Mouse (Mus musculus) midbrain, embryonic 11.5 days (tissue): Measurements from ENCODE around the gene Slc16a10. TPM values are rescaled to one million over a fixed set of nuclear protein-coding genes. Genes with fewer than 3 reads are reported as not detected.

Experiments used
- ATAC-seq: fragments of 200-750 bp; cut with Nextera tagmentation; 2 replicates; pipeline ENCODE4 v1.8.0; 2017; ENCODE audit warnings: moderate TSS enrichment, moderate library complexity; ENCODE audit not compliant: low FRiP score
- DNase-seq: peaks from one replicate; pipeline ENCODE4 v3.0.0; 2015; ENCODE audit warnings: low spot score; ENCODE audit errors: missing footprints
- H3K27ac ChIP-seq: fragments of 300-500 bp; sonication (generic); 2 replicates; pipeline ENCODE4 v1.5.1; 2014; ENCODE audit warnings: low read depth, low read length
- H3K27me3 ChIP-seq: fragments of 300-500 bp; sonication (generic); 2 replicates; pipeline ENCODE4 v1.6.1; 2014; ENCODE audit warnings: mild to moderate bottlenecking, low read length, moderate library complexity, mixed read lengths; ENCODE audit not compliant: control insufficient read depth, insufficient read depth
- H3K36me3 ChIP-seq: fragments of 300-500 bp; sonication (generic); 2 replicates; pipeline ENCODE4 v1.6.1; 2014; ENCODE audit warnings: mild to moderate bottlenecking, low read length, moderate library complexity, mixed read lengths; ENCODE audit not compliant: control insufficient read depth, insufficient read depth
- H3K4me1 ChIP-seq: fragments of 300-500 bp; sonication (generic); 2 replicates; pipeline ENCODE4 v1.6.1; 2014; ENCODE audit warnings: low read length; ENCODE audit not compliant: control insufficient read depth, insufficient read depth
- H3K4me2 ChIP-seq: fragments of 300-500 bp; sonication (generic); 2 replicates; pipeline ENCODE4 v1.6.1; 2014; ENCODE audit warnings: mild to moderate bottlenecking, moderate library complexity
- H3K4me3 ChIP-seq: fragments of 300-500 bp; sonication (generic); 2 replicates; pipeline ENCODE4 v1.5.1; 2014; ENCODE audit warnings: low read depth, low read length
- H3K9ac ChIP-seq: fragments of 300-500 bp; sonication (generic); 2 replicates; pipeline ENCODE4 v1.6.1; 2014; ENCODE audit warnings: low read length
- H3K9me3 ChIP-seq: fragments of 300-500 bp; sonication (generic); 2 replicates; pipeline ENCODE4 v1.6.1; 2016; ENCODE audit warnings: low read length; ENCODE audit not compliant: control insufficient read depth
- whole genome bisulfite sequencing: fragments of 180-500 bp; shearing (Covaris S2); extraction: QIAGEN DNeasy Blood & Tissue Kit; methylation state at CpG from one replicate; pipeline ENCODE4 v1.1.7; 2014; 5-methylcytosine and 5-hydroxymethylcytosine counted together
- polyA plus RNA-seq: library from polyadenylated mRNA; unstranded; fragments of >200 nt; fragmentation: Nextera tagmentation; extraction: Ambion mirVana; gene quantifications from 2 replicates; pipeline ENCODE4 v1.2.1, GENCODE M21; 2014

Slc16a10 gene
- 3.5 and 4.6 TPM in 2 replicates for polyA plus RNA-seq

DNA sequence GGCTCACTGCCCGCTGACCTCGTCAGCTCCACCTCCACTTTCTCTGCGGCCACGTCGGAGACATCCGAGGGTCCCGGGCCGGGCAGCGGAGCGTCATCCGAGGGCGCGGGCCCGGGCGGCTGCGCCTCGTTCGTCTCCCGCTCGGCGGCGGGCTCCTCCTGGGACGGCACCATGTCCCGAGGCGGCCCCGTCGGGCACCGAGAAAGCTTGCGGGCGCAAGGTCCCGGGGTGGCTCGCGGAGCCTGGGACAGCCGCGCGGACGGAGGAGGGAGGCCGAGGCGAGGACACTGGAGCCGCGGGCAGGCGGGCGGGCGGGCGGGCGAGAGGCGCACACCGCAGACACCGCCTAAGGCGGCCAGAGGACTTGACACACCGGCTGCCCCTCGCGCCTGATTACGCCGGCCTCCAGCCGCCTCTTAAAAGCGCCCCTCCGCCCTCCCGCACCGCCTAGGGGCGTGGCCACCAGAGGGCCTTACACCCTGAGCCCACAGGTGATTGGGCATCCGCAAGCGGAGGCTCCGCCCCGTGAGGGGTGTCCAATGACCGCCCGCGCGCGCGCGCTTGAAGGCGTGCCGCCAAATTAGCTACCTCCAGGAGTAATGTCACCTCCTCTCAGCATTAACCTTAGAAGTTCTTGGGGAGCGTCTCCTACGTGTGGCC is at the start of gene Slc16a10:
TSS of gene Slc16a10 (minus strand) at position 395 of the 660 bp plus-strand sequence.
- Histone ChIP-seq H3K4me2 (peak within 1 kb of the TSS; percentile 86), H3K9me3 (no peaks in the 10 kb centered on the region), H3K9ac (peak within 1 kb of the TSS; percentile 69), H3K27me3 (no peaks in the 10 kb centered on the region; the same call in 1 of the 2 replicates), H3K4me3 (peak within 1 kb of the TSS; percentile 51), H3K36me3 (no peaks in the 10 kb centered on the region), H3K4me1 (peaks cover 3% of the 10 kb centered on the region; the same call in 1 of the 2 replicates), H3K27ac (no peak within 1 kb of the TSS)
- WGBS, result under 1% methylated on average over 73 of the region's 76 CpGs
- DNase-seq, result peak; percentile 98
- peak; percentile 100 for ATAC-seq

DNA sequence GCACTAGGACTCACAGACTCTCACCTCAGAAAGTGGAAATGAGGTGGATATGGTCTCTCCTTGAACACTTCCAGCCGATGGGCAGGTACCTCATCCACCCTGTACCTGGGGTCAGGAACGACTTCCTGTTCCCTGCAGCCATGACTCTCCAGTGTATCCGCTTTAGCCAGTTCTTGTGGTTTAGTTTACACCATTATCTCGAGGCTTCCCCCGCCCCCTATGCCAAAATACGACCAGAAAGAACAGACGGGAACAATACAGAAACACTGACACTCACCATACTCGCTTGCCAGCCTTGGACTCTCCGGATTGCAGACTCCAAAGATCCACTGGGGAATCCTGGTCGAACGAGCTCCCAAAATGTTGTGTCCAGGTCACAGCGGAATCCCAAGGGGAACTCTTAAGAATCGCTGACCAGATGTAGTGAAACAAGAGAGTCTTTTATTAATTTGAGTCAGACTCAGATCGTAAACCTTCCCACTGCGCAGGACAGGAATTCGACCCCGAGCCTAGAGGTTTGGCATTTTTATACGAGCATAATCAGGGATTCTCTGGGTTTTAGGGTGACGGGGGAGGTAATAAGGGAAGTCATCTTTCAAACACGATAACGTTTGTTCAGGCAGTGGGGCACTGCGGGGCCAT is 49.4 kb upstream of the Slc16a10 start:
- no peak overlapping the region for H3K4me2 ChIP-seq
- 68% methylated on average over 22 of the region's 22 CpGs for WGBS
- no peaks in the 10 kb centered on the region for H3K4me1 ChIP-seq
- H3K36me3 ChIP-seq, result no peaks in the 10 kb centered on the region
- H3K27me3 ChIP-seq, result no peaks in the 10 kb centered on the region
- ATAC-seq, result no peak
- no peak overlapping the region for H3K9ac ChIP-seq
- H3K4me3 ChIP-seq, result no peak overlapping the region
- no peak overlapping the region for H3K27ac ChIP-seq
- H3K9me3 ChIP-seq, result no peaks in the 10 kb centered on the region
- no peak for DNase-seq

DNA sequence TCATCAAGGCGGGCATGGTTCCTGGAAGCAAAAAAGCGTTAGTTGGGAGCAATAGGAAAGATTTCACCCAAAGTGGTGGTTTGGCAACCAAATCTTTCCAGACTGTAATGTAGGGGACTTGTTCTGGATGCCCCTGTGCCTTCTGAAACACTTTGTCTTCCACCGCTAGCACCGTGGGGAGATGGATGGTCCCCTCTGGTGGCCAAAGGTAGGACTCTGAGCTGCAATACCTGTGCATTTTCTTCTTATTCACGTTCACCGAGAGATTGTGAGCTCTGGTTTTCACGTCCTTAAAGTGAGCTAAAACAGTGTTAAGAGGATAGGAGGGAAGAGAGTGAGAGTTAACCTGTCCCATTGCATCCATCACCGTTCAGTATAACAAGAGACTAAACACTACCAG is 48.8 kb upstream of the Slc16a10 start:
- no peak overlapping the region for H3K27ac ChIP-seq
- WGBS, result 90% methylated on average over 8 of the region's 8 CpGs
- DNase-seq, result no peak
- no peaks in the 10 kb centered on the region for H3K9me3 ChIP-seq
- H3K4me1 ChIP-seq, result no peaks in the 10 kb centered on the region
- H3K4me2 ChIP-seq, result no peak overlapping the region
- no peak overlapping the region for H3K9ac ChIP-seq
- H3K36me3 ChIP-seq, result no peaks in the 10 kb centered on the region
- H3K27me3 ChIP-seq, result no peaks in the 10 kb centered on the region
- H3K4me3 ChIP-seq, result no peak overlapping the region
- ATAC-seq, result no peak

DNA sequence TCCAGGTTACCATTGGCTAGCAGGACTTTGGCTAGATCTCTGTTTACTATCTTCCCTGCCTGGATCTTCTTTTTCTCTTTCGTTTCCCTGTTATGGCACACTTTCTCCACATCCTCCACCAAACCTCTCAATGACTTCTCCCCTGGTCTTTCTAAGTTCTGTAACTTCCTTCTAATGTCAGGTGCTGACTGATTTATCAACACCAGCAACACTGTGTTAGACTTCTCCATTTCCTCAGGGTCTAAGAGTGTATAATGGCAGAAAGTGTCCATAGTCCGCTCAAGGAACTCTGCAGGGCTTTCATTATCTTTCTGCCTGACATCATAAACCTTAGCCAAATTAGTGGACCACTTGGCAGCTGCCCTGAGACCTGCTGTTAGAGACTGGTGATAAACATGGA is 47.6 kb upstream of the Slc16a10 start:
- Histone ChIP-seq H3K27me3 (no peaks in the 10 kb centered on the region), H3K27ac (no peak overlapping the region), H3K9me3 (no peaks in the 10 kb centered on the region), H3K36me3 (no peaks in the 10 kb centered on the region), H3K9ac (no peak overlapping the region), H3K4me3 (no peak overlapping the region), H3K4me2 (no peak overlapping the region), H3K4me1 (no peaks in the 10 kb centered on the region)
- DNase-seq, result no peak
- WGBS, result 94% methylated on average over 2 of the region's 2 CpGs
- ATAC-seq, result no peak

DNA sequence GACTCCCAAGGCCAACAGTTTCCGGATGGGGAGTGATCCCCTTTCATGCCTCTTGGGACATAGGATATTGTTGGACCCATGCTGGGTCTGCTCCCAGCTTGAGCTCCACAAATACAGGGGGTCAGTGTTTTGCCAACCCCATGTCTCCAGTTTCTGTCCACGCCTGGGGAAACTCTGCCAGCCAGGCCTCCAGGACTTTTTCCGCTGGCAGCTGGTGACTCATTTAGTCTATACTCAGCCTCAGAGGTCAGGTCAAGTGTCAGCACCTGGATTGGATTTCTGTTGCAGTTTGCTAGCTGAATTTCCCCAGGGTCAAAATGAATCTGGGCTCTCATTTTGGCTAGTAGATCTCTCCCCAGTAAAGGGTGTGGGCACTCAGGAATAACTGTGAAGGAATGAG is 46.8 kb upstream of the Slc16a10 start:
- no peaks in the 10 kb centered on the region for H3K4me1 ChIP-seq
- ATAC-seq (no peak), DNase-seq (no peak)
- H3K27me3 ChIP-seq, result no peaks in the 10 kb centered on the region
- no peak overlapping the region for H3K9ac ChIP-seq
- no peak overlapping the region for H3K4me3 ChIP-seq
- H3K9me3 ChIP-seq, result no peaks in the 10 kb centered on the region
- H3K36me3 ChIP-seq, result no peaks in the 10 kb centered on the region
- WGBS, result 68% methylated on average over 3 of the region's 3 CpGs
- no peak overlapping the region for H3K27ac ChIP-seq
- H3K4me2 ChIP-seq, result no peak overlapping the region

DNA sequence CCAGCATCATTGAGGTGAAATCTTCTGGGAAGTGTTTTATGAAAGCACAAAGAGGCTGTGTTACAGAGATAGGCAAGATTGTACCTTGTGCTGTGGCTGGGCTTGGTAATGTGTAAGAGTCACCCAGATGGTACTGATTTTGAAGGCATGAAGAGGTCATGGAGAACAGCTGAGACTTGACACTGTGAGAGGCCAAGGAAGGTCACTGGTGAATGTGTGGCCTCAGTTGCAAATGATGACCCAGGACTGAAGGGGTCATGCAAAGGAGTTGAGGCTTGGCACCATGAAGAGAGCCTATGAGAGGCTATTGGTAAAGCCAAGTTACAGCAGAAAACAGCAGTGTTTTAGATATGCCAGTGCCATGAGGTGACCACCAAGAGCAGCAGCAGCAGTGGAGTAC is 43.9 kb upstream of the Slc16a10 start:
- ATAC-seq, result no peak
- Histone ChIP-seq H3K9ac (no peak overlapping the region), H3K36me3 (no peaks in the 10 kb centered on the region), H3K4me3 (no peak overlapping the region), H3K9me3 (no peaks in the 10 kb centered on the region), H3K27me3 (no peaks in the 10 kb centered on the region), H3K4me2 (no peak overlapping the region), H3K27ac (no peak overlapping the region), H3K4me1 (no peaks in the 10 kb centered on the region)
- no peak for DNase-seq

DNA sequence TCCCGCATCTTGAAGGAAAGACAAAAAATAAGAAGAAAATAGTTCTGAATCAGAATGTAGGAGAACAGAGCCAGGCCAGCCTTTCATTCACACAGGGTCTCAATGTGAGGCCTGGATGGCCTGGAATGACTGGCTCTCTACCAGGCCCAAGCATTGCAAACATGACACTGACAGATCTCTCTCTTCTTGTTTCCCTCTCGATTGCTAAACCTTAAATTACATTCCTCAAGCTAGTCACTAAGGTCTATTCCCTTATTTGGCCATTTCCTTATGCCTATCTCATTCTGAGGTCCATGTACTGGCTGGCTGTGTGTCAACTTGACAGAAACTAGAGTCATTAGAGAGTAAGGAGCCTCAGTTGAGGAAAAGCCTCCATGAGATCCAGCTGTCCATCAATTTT is 38.0 kb upstream of the Slc16a10 start:
- DNase-seq (no peak), ATAC-seq (no peak)
- no peak overlapping the region for H3K4me3 ChIP-seq
- 89% methylated on average over 2 of the region's 2 CpGs for WGBS
- no peak overlapping the region for H3K27ac ChIP-seq
- no peaks in the 10 kb centered on the region for H3K4me1 ChIP-seq
- H3K9me3 ChIP-seq, result no peaks in the 10 kb centered on the region
- H3K36me3 ChIP-seq, result no peaks in the 10 kb centered on the region
- H3K4me2 ChIP-seq, result no peak overlapping the region
- H3K9ac ChIP-seq, result no peak overlapping the region
- H3K27me3 ChIP-seq, result no peaks in the 10 kb centered on the region

DNA sequence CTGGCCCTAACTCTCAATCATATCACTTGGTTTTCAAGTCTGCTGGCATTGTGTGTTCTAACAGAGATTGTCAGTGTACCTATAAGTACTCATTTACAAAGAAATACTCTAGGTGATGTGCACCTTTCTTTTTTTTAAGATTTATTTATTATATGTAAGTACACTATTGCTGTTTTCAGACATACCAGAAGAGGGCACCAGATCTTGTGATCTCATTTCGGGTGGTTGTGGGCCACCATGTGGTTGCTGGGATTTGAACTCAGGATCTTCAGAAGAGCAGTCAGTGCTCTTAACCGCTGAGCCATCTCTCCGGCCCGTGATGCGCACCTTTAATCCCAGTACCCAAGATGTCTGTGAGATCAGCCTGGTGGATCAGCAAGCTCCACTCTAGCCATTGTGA is 37.1 kb upstream of the Slc16a10 start:
- ATAC-seq, result no peak
- no peak overlapping the region for H3K9ac ChIP-seq
- WGBS, result 94% methylated on average over 5 of the region's 5 CpGs
- no peak overlapping the region for H3K4me2 ChIP-seq
- H3K4me1 ChIP-seq, result no peaks in the 10 kb centered on the region
- H3K4me3 ChIP-seq, result no peak overlapping the region
- H3K27me3 ChIP-seq, result no peaks in the 10 kb centered on the region
- H3K36me3 ChIP-seq, result no peaks in the 10 kb centered on the region
- H3K27ac ChIP-seq, result no peak overlapping the region
- H3K9me3 ChIP-seq, result no peaks in the 10 kb centered on the region
- no peak for DNase-seq

DNA sequence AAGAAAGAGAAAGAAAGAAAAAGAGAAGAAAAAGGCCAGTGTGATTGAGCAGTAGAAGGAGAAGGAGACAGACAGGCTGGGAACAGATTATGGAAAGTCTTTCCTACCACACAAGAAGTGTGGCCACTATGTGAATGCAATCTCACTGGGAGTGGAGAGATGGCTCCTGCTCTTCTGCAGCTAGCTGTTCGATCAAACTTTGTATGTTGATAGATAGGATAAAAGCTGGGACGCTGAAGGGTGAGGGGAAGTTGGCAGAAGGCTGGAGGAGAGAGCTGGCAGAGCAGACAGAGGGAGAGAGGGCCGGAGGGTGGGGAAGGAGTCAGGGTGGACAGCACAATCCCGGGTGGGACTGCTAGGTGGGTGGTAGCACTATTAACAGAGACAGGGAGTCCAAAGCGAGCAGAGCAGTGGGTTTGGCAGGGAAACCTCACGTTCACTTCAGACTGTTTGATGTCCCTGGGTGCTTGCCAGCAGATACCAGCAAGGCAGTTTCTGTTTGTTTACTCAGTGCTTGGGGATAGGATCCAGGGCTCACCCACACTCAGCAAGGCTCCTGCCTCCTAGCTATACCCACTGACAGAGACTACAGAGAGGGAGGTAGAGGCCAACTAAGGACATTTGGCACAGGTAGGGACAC is 35.4 kb upstream of the Slc16a10 start:
- H3K9me3 ChIP-seq, result no peaks in the 10 kb centered on the region
- H3K4me3 ChIP-seq, result no peak overlapping the region
- H3K9ac ChIP-seq, result no peak overlapping the region
- WGBS, result 76% methylated on average over 6 of the region's 6 CpGs
- H3K27ac ChIP-seq, result no peak overlapping the region
- DNase-seq (no peak), ATAC-seq (no peak)
- no peak overlapping the region for H3K4me2 ChIP-seq
- no peaks in the 10 kb centered on the region for H3K4me1 ChIP-seq
- no peaks in the 10 kb centered on the region for H3K36me3 ChIP-seq
- no peaks in the 10 kb centered on the region for H3K27me3 ChIP-seq
